Mouse (Mus musculus): ENCODE measurements around the gene Gsc2. TPM values are rescaled to one million over a fixed set of nuclear protein-coding genes. Genes with fewer than 3 reads are reported as not detected.

Gsc2 gene
- polyA plus RNA-seq, 1 experiment = 0.13 TPM

DNA sequence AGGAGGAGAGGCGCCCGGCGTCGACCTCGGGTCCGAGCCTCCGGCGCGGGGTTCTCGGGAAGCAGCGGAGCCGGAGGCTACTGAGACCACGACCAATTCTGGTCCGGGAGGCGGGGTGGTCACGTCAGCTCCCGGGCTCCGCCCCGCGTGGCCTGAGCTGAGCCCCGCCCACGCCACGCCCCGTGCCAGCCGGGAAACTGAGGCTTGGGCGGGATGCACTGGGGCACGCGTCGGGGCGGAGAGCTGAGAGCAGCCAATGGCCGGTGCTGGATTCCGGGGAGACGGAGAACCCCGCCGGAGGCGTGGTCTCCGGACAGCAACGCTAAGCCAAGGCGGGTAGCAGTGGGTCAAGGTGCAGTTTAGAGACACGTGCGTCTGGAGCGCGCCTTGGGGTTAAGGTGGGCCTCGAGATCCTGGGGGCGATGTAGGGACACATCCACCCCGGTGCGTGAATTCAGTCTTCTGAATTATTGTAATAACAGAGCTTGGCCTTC lies 13.3 kb upstream of the Gsc2 start, which contains the start of gene Slc25a1:
TSS of gene Slc25a1 (minus strand) at position 133 of the 494 bp plus-strand sequence.
- WGBS = under 1% methylated on average over 47 of the region's 47 CpGs
- DNase-seq = peak; percentile 74
- peak; percentile 35; the same call in 1 of the 2 replicates for TF ChIP-seq CTCF (IDR thresholded peaks at IDR 0.05; ENCODE audit: borderline replicate concordance, control insufficient read depth, extremely low read depth, insufficient read depth, low read length, poor library complexity)
- no peak; the same call in 1 of the 2 replicates for TF ChIP-seq POLR2A (IDR thresholded peaks at IDR 0.05; ENCODE audit: control insufficient read depth, extremely low read depth, insufficient read depth, low read length, poor library complexity)

DNA sequence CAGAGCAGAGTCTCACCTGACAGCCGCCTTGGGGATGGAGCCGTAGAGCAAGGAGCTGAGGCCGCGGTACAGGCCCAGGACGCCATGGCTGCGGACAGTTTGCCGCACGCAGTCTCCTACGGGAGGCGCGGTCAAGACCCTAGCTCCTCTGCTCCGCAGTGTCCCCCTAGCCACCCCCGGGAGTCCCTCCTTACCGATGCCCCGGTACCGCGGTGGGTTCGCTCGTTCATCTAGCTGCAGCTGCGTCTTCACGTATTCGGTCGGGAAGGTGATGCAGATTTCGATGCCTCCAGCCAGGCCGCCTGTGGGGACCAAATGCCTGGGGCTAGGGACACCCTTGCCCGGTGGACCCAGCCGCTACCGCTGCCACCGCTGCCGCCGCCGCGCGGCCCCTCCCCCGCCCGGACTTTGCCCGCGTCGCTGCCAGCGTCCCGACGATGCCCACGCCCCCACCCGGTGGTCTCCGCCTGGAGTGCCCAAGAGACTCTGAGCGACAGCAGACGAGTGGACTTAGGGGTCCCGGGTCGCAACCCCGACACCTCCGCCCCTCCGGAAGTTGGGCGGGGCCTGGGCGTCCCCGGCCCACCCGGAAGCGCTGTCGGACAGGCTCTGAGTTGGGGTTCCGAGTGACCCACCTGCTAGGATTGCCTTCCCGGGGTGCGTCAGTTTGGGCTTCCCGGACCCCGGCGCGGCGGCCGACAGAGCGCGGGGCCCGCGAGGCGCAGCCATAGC lies 12.7 kb upstream of the Gsc2 start:
- peaks cover 6% of the 10 kb centered on the region for H3K4me1 ChIP-seq (replicated peaks; ENCODE audit: control insufficient read depth, insufficient read depth, low read length)
- no peak for TF ChIP-seq CTCF (IDR thresholded peaks at IDR 0.05; ENCODE audit: borderline replicate concordance, control insufficient read depth, extremely low read depth, insufficient read depth, low read length, poor library complexity)
- TF ChIP-seq POLR2A (IDR thresholded peaks at IDR 0.05; ENCODE audit: control insufficient read depth, extremely low read depth, insufficient read depth, low read length, poor library complexity) = no peak; the same call in 1 of the 2 replicates
- DNase-seq = peak; percentile 60
- peak overlapping the region; percentile 90 for H3K4me3 ChIP-seq (ENCODE audit: control insufficient read depth, insufficient read depth, low read length)
- no peak overlapping the region for H3K27ac ChIP-seq (ENCODE audit: control insufficient read depth, insufficient read depth, low read length)
- no peaks in the 10 kb centered on the region for H3K36me3 ChIP-seq (ENCODE audit: control insufficient read depth, insufficient read depth, low read length)
- WGBS = 6% methylated on average over 72 of the region's 72 CpGs
- no peaks in the 10 kb centered on the region for H3K27me3 ChIP-seq (ENCODE audit: control insufficient read depth, insufficient read depth, low read length)

More for the DNA sequence above, 13.3 kb upstream of the Gsc2 start, which contains the start of gene Slc25a1:
- no peak within 1 kb of the TSS; the same call in 1 of the 2 replicates for H3K27ac ChIP-seq (ENCODE audit: control insufficient read depth, insufficient read depth, low read length)
- no peaks in the 10 kb centered on the region for H3K36me3 ChIP-seq (ENCODE audit: control insufficient read depth, insufficient read depth, low read length)
- no peaks in the 10 kb centered on the region for H3K27me3 ChIP-seq (ENCODE audit: control insufficient read depth, insufficient read depth, low read length)
- peaks cover 5% of the 10 kb centered on the region for H3K4me1 ChIP-seq (replicated peaks; ENCODE audit: control insufficient read depth, insufficient read depth, low read length)
- peak within 1 kb of the TSS; percentile 90 for H3K4me3 ChIP-seq (ENCODE audit: control insufficient read depth, insufficient read depth, low read length)

DNA sequence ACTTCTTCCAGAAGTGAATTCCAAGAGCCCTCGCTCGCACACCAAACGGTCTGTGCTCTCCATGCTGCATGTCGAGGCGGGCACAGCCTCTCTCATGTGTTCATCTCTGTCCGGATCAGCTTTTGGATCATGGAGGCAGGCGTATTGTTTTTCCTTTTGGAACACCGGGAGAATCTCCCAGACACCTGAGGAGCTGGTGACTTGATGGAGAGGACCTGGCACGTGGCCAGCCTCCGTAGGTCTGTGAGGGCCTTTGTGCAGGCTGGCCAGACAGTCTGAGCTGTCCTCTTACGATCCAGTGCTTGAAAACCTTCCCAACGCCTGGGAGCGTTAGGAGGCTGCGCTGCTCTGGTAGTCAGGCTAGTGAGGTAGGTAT lies 7.3 kb upstream of the Gsc2 start:
- H3K4me1 ChIP-seq (replicated peaks; ENCODE audit: control insufficient read depth, insufficient read depth, low read length) = peaks cover 17% of the 10 kb centered on the region
- under 1% methylated on average over 14 of the region's 14 CpGs for WGBS

DNA sequence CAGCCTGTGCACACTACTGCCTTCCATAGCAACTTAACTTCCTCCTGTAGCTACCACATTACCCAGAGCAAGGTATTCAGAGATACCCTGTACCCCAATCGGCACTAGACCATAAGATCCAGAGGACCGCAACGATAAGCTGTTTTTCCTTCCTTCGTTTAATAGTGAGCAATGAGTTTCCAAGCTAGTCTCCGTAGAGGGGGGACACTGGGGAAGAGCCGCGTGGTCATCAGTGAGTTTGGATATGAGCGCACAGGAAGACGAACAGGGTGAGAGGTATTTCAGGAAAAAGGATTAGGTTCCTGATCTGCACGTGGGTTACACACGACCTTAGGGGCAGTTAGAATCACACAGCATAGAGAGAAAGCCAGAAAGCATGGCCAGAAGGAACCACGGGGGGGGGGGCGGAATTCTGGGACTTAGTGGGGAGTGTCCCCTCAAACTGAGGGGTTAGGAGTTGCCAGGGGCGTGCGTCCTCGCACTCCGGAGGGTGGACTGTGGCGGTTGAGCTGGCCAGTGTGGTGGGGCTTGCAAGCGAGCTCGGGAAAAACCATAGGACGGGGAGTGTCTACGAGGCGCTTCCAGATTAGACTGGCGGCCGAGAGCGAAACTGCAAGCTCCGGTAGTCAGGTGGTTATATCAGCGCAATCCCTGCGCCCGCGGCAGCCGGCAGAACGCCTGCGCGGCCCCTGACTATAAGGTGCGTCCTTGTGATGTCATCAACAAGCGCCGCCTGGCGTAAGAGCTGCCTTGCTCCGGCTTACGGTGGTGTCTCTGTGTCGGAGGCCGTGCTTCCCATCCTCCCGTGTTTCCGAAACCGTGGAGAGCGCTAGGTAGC lies 6.7 kb upstream of the Gsc2 start:
- Histone ChIP-seq H3K27ac (ENCODE audit: control insufficient read depth, insufficient read depth, low read length) (no peak overlapping the region), H3K36me3 (ENCODE audit: control insufficient read depth, insufficient read depth, low read length) (no peaks in the 10 kb centered on the region), H3K4me1 (replicated peaks; ENCODE audit: control insufficient read depth, insufficient read depth, low read length) (peaks cover 14% of the 10 kb centered on the region), H3K4me3 (ENCODE audit: control insufficient read depth, insufficient read depth, low read length) (peak overlapping the region; percentile 57), H3K27me3 (ENCODE audit: control insufficient read depth, insufficient read depth, low read length) (no peaks in the 10 kb centered on the region; the same call in 1 of the 2 replicates)
- WGBS = under 1% methylated on average over 47 of the region's 47 CpGs
- DNase-seq = peak; percentile 94
- TF ChIP-seq CTCF (IDR thresholded peaks at IDR 0.05; ENCODE audit: borderline replicate concordance, control insufficient read depth, extremely low read depth, insufficient read depth, low read length, poor library complexity) (peak; percentile 88), POLR2A (IDR thresholded peaks at IDR 0.05; ENCODE audit: control insufficient read depth, extremely low read depth, insufficient read depth, low read length, poor library complexity) (peak; percentile 63)

More for the DNA sequence above, 7.3 kb upstream of the Gsc2 start:
- H3K4me3 ChIP-seq (ENCODE audit: control insufficient read depth, insufficient read depth, low read length) = peak overlapping the region; percentile 57
- no peak for DNase-seq
- H3K27ac ChIP-seq (ENCODE audit: control insufficient read depth, insufficient read depth, low read length) = no peak overlapping the region
- no peaks in the 10 kb centered on the region for H3K36me3 ChIP-seq (ENCODE audit: control insufficient read depth, insufficient read depth, low read length)
- no peaks in the 10 kb centered on the region for H3K27me3 ChIP-seq (ENCODE audit: control insufficient read depth, insufficient read depth, low read length)
- TF ChIP-seq CTCF (IDR thresholded peaks at IDR 0.05; ENCODE audit: borderline replicate concordance, control insufficient read depth, extremely low read depth, insufficient read depth, low read length, poor library complexity) (no peak), POLR2A (IDR thresholded peaks at IDR 0.05; ENCODE audit: control insufficient read depth, extremely low read depth, insufficient read depth, low read length, poor library complexity) (no peak)

DNA sequence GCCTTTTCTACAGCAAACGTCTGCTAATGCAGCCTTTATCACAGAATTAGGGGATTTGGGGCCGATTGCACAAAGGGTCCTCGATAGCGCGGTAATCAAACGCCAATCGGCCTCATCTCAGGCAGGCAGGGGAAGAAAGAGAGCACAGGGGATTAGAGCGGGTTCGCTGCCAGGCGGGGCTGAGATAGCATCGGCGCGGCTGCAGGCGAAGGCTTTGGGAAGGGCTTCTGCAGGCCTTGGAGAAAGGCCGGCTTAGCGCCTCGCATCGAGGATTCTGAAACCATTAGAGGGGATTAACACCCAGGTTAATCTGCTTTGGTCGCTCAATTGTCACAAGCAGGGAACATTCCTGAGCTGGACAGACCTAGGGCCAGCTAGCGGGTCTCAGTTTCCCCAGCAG lies 5.7 kb upstream of the Gsc2 start:
- Histone ChIP-seq H3K4me3 (ENCODE audit: control insufficient read depth, insufficient read depth, low read length) (no peak overlapping the region), H3K4me1 (replicated peaks; ENCODE audit: control insufficient read depth, insufficient read depth, low read length) (peaks cover 14% of the 10 kb centered on the region), H3K27ac (ENCODE audit: control insufficient read depth, insufficient read depth, low read length) (no peak overlapping the region), H3K27me3 (ENCODE audit: control insufficient read depth, insufficient read depth, low read length) (no peaks in the 10 kb centered on the region; the same call in 1 of the 2 replicates), H3K36me3 (ENCODE audit: control insufficient read depth, insufficient read depth, low read length) (no peaks in the 10 kb centered on the region)
- DNase-seq = no peak
- no peak for TF ChIP-seq CTCF (IDR thresholded peaks at IDR 0.05; ENCODE audit: borderline replicate concordance, control insufficient read depth, extremely low read depth, insufficient read depth, low read length, poor library complexity)
- no peak for TF ChIP-seq POLR2A (IDR thresholded peaks at IDR 0.05; ENCODE audit: control insufficient read depth, extremely low read depth, insufficient read depth, low read length, poor library complexity)
- WGBS = 91% methylated on average over 20 of the region's 20 CpGs

DNA sequence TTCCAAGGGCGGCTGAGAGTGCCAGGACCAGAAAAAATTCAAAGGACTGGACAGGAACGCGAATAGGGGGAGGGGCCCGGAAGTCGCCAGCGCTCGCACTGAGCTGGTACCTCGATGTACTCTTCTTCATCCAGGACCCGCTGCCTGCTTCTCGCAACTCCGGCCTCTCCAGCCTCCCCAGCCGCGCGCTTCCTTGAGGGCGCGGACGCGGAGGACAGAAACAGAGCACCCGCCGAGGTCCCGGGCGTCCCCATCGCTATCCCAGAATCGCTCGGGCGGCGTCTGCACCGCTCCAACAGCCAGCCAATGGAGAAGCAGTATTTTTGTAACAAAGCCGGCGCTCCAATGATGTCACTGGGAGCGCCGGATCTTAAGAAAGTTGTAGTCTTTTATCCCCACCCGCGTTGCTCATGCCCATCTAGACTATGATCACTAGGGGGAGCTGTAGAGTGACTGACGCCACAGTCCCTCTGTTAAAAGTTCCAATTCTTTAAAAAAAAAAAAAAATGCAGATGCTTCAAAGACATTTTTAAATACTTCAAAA lies 3.7 kb downstream of the Gsc2 start, which contains the start of gene Ess2:
TSS of gene Ess2 (minus strand) at position 297 of the 544 bp plus-strand sequence.
- WGBS = under 1% methylated on average over 35 of the region's 35 CpGs
- H3K27ac ChIP-seq (ENCODE audit: control insufficient read depth, insufficient read depth, low read length) = no peak within 1 kb of the TSS
- peak; percentile 85 for DNase-seq
- peaks cover 9% of the 10 kb centered on the region for H3K4me1 ChIP-seq (replicated peaks; ENCODE audit: control insufficient read depth, insufficient read depth, low read length)
- TF ChIP-seq POLR2A (IDR thresholded peaks at IDR 0.05; ENCODE audit: control insufficient read depth, extremely low read depth, insufficient read depth, low read length, poor library complexity) (peak; percentile 65; the same call in 1 of the 2 replicates), CTCF (IDR thresholded peaks at IDR 0.05; ENCODE audit: borderline replicate concordance, control insufficient read depth, extremely low read depth, insufficient read depth, low read length, poor library complexity) (peak; percentile 46; the same call in 1 of the 2 replicates)
- peaks cover 10% of the 10 kb centered on the region for H3K36me3 ChIP-seq (ENCODE audit: control insufficient read depth, insufficient read depth, low read length)
- H3K4me3 ChIP-seq (ENCODE audit: control insufficient read depth, insufficient read depth, low read length) = peak within 1 kb of the TSS; percentile 73
- peaks cover 15% of the 10 kb centered on the region for H3K27me3 ChIP-seq (ENCODE audit: control insufficient read depth, insufficient read depth, low read length)

All from thymus, adult 2 months (tissue).